Mouse (Mus musculus): ENCODE results near the gene Kif27. TPM values are rescaled to one million over a fixed set of nuclear protein-coding genes. Genes with fewer than 3 reads are reported as not detected.

Gene Kif27
- polyA plus RNA-seq (2021; fragmentation: Nextera tagmentation) = 0.26 and 0.47 TPM in 2 replicates
- long read RNA-seq, experiment 1, partial matches to known transcripts = 3 of 4 reads
- long read RNA-seq, experiment 1, other reads (novel, unspliced or antisense) = 1 of 4 reads
- long read RNA-seq, experiment 2, partial matches to known transcripts = 1 of 1 reads
- long read RNA-seq, experiment 2, other reads (novel, unspliced or antisense) = 0 of 1 reads

DNA sequence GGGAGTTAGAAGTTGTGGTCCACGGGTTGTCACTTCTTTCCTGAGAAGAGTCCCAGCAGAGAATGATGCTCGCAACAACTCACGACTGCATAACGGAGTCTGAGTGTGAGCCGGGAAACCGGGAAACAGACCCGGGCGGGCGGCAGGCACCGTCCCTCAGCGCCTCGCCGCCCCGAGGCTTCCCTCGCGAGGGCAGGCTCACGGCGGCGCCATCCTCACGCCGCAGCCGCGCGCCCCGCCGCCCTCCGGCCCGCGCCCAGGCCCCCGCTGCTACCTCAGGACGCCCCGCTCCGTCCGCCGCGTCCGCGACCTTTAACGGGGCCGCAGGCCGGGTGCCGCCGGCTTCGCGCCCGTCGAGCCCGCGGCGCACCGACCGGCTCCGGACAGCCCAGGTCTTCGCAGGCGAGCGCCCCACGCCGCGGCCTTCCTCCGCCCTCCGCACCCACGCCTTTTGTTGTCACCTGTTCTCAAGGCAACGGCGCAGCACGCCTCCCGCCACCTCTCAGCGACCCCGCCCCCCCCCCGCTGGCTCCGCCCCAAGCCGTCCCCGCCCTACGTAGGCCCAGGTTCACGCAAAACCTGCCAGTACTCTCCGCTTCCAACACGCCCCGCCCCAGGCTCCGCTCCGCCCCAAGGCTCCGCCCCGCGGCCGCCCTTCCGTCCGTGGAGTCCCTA lies at the start of gene Kif27:
TSS of gene Kif27 (minus strand) at position 494 of the 675 bp plus-strand sequence.

DNA sequence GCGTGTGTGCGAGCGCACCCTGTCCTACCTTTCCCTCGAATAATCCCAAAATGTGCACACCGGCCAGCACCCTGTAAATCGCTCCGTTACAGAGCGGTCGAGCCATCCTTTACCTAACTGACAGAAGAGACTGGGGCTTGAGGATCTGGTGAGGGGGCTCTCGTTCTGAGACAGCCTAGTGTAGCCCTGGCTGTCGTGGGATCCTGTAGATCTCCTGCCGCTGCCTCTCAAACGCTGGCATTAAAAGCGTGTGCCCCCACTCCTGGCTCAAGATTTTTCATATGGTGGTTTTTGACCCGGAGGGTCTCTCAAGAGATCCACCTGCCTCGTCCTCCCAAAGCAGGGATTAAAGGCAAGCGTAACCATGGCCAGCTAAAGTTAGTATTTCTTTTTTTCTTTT lies 44.3 kb upstream of the Kif27 start, which contains the start of gene Hnrnpk:
TSS of gene Hnrnpk (minus strand) at position 101 of the 400 bp plus-strand sequence.

GRCm38 (mm10) chr13:58402003-58402743 lies 43.3 kb upstream of the Kif27 start, which contains the start of gene Rmi1:
TSS of gene Rmi1 (plus strand) at chr13:58402248.

DNA sequence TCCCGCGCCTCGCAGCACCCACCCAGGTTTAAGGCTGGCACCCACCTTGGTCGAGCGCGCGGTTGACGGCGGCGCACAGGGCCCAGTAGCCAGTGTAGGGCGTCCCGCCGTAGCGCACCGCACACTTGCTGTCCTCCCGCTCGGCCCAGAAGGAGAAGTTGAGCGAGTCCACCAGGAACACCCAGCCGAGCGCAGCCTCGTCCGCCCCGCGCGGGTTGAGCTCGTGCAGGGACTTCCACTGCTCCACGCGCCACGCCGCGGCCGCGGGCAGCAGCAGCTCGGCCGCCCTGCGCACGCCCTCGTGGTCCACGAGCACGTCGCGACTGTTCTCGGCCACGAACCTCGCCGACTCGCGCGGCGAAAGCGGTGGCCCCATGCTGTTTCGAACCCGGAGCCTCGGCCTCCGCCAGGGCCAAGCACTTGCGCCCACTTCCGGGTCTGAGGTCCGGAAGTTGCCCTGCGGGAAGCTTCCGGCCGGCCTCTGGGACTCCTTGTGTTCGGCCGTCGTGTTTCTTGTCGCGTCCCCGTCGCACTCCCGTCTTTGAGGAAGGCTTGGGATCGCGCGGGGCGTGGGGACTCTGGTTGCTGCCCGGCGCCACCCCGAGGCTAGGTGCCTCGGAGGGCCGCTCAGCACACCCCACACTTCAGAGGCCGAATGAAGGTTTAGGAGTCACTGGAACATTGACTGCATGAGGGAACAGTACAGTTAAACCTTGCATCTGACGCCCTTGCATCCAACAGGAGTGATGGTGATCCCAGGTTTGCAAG lies 26.0 kb upstream of the Kif27 start, which contains the start of gene 2210016F16Rik:
TSS of gene 2210016F16Rik (minus strand) at position 447 of the 768 bp plus-strand sequence.

DNA sequence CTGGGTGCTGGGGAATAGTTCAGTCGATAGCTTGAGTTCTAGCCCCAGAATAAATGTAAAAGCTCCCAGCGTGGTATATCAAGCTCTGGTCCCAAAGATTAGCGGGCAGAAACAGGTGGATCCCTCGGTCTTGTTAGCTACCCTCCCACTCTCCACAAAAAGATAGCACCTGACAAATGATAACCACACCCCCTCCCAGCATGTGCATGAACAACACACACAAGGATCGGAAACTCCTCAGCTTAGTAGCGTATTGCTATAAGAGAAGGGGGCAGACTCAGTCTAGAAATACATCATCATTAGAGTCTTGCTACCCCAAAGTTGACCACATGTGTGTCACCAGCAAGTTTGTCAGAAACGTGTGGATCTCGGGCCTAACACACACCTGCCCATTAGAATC lies 83.3 kb downstream of the Kif27 start, which contains the start of gene Gkap1:
TSS of gene Gkap1 (minus strand) at position 101 of the 400 bp plus-strand sequence.

Other genes with a start within 250 kb of the Kif27 start
- 24.1 and 33.0 TPM in 2 replicates for gene Klhl3, start 245.5 kb downstream of the Kif27 start, polyA plus RNA-seq (2021; fragmentation: Nextera tagmentation)
- 10.3 and 16.5 TPM in 2 replicates for gene Hnrnpa0, start 230.6 kb downstream of the Kif27 start, polyA plus RNA-seq (2021; fragmentation: Nextera tagmentation)
- gene Idnk, start 201.5 kb downstream of the Kif27 start, polyA plus RNA-seq (2021; fragmentation: Nextera tagmentation) = 59.9 and 67.7 TPM in 2 replicates
- 28.6 and 92.8 TPM in 2 replicates for gene Ubqln1, start 143.5 kb downstream of the Kif27 start, polyA plus RNA-seq (2021; fragmentation: Nextera tagmentation)
- 7.5 and 9.8 TPM in 2 replicates for gene Gkap1, start 83.4 kb downstream of the Kif27 start, polyA plus RNA-seq (2021; fragmentation: Nextera tagmentation)
- gene 2210016F16Rik, start 26.1 kb upstream of the Kif27 start, polyA plus RNA-seq (2021; fragmentation: Nextera tagmentation) = 14.6 and 16.6 TPM in 2 replicates
- 9.0 and 9.4 TPM in 2 replicates for gene Rmi1, start 43.1 kb upstream of the Kif27 start, polyA plus RNA-seq (2021; fragmentation: Nextera tagmentation)
- 312 and 388 TPM in 2 replicates for gene Hnrnpk, start 44.2 kb upstream of the Kif27 start, polyA plus RNA-seq (2021; fragmentation: Nextera tagmentation)